Mouse (Mus musculus): ENCODE data around the gene Pbx1.

DNA sequence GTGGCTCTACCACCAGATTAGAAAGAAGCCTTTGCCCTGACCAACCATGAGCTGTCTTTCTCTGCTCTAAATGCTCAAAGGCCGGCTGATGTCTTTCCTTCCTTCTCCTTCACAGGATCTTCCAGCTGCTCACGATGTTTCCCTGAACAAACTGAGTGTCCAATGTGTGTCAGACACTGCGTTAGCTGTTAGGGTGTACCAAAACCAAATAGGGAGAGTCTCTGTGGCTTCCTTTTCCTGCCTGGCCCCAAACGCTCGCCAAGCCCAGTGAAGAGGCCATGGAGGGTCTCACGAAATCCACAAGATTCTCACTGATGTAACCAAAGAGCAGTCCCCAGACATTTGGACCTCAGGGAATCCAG, 47.5 kb downstream of the Pbx1 start:
- TF ChIP-seq CTCF (conservative IDR thresholded peaks at IDR 0.05; ENCODE audit: low read length) (no peak), POU5F1 (IDR thresholded peaks at IDR 0.05; ENCODE audit: borderline replicate concordance, low read length) (no peak), NANOG (IDR thresholded peaks at IDR 0.05; ENCODE audit: borderline replicate concordance, low read length) (no peak)
